9 mouse cellular contexts compared by ENCODE assay signal in the genomic region with DNA sequence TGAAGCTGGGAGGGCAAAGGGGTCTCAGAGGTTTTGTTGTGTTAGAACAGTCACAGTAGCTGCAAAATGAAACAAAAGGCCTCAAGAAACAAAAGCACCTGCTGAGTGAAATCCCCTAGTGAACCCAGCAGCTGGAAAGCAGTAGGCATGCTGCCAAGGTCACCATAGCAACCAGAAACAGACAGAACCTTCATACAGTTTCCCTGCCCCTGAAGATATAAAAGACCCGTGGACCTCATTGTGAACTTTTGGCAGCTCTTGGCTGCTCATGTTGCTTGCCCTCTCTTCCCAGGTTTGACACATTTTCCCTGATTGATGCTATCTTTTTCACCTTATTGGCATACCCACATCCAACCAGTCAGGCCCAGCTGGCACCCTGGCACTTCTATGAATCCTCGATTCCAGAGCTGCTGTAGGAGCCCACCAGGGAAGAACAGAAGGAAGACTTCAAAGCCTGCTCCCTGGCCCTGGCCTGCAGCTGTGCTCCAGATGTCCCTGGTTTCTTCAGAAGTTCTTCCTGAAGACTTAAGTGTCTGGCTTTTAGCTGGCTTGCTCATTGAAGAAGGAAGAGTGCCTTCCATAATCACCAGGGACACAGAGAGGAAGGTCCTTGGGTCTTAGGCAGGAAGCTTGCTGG. TPM values are rescaled to one million over a fixed set of nuclear protein-coding genes. Genes with fewer than 3 reads are reported as not detected.
DNase-seq lines count a peak whose midpoint lies in the region; ATAC-seq and TF ChIP-seq lines count a peak whose summit lies in the region.
"Had no signal": no experiment of that assay in that cellular context is flagged by ENCODE, and none has a peak within 500 bp of the region (broad histone marks: within the 10 kb centered on the region; RNA-seq: fewer than 3 reads in every experiment).

No protein-coding gene starts in this region.

- H3K27me3 ChIP-seq in forebrain, embryonic 14.5 days (replicated peaks; ENCODE audit: control insufficient read depth, insufficient read depth, low read length): no peaks in the 10 kb centered on the region
- H3K27me3 ChIP-seq in midbrain, embryonic 11.5 days (ENCODE audit: control insufficient read depth, insufficient read depth, low read length): no peaks in the 10 kb centered on the region
- H3K27me3 ChIP-seq in liver, postnatal 0 days (ENCODE audit: insufficient read depth, low read length): no peaks in the 10 kb centered on the region

- H3K4me1 ChIP-seq in forebrain, embryonic 14.5 days (ENCODE audit: control insufficient read depth, insufficient read depth, low read length): peaks cover 14% of the 10 kb centered on the region
- peaks cover 12% of the 10 kb centered on the region; the same call in 1 of the 2 replicates for H3K4me1 ChIP-seq in midbrain, embryonic 11.5 days (ENCODE audit: control insufficient read depth, insufficient read depth, low read length)
- H3K4me1 ChIP-seq in liver, postnatal 0 days (ENCODE audit: insufficient read depth): no peaks in the 10 kb centered on the region

- H3K4me3 ChIP-seq in forebrain, embryonic 14.5 days (ENCODE audit: low read depth, low read length): no peak overlapping the region
- H3K4me3 ChIP-seq in midbrain, embryonic 11.5 days (ENCODE audit: low read depth, low read length): no peak overlapping the region
- H3K4me3 ChIP-seq in liver, postnatal 0 days (ENCODE audit: low read depth, low read length): no peak overlapping the region

- TF ChIP-seq CTCF in liver, postnatal 0 days (IDR thresholded peaks at IDR 0.05; ENCODE audit: low read depth): no peak

- 3% methylated on average over 2 of the region's 2 CpGs for WGBS in forebrain, embryonic 14.5 days
- WGBS in midbrain, embryonic 11.5 days: 11% methylated on average over 2 of the region's 2 CpGs
- 57% methylated on average over 2 of the region's 2 CpGs for WGBS in liver, postnatal 0 days (ENCODE audit: insufficient replicate concordance)

- H3K9me3 ChIP-seq in forebrain, embryonic 14.5 days (replicated peaks; ENCODE audit: control insufficient read depth, low read length): no peaks in the 10 kb centered on the region
- H3K9me3 ChIP-seq in midbrain, embryonic 11.5 days (ENCODE audit: control insufficient read depth, low read length): no peaks in the 10 kb centered on the region
- no peaks in the 10 kb centered on the region for H3K9me3 ChIP-seq in liver, postnatal 0 days (ENCODE audit: low read length)

- H3K4me2 ChIP-seq in forebrain, embryonic 14.5 days (ENCODE audit: low read length): no peak overlapping the region
- no peak overlapping the region for H3K4me2 ChIP-seq in midbrain, embryonic 11.5 days
- no peak overlapping the region for H3K4me2 ChIP-seq in liver, postnatal 0 days (ENCODE audit: low read depth, low read length)

- TF ChIP-seq EP300 in liver, postnatal 0 days (IDR thresholded peaks at IDR 0.05; ENCODE audit: low read depth): no peak

- 0 out of 2 replicates have a peak overlapping the region, but pooled peaks have one; percentile 24 for H3K27ac ChIP-seq in forebrain, embryonic 14.5 days (ENCODE audit: low read depth, low read length)
- no peak overlapping the region for H3K27ac ChIP-seq in midbrain, embryonic 11.5 days (ENCODE audit: low read depth, low read length)
- no peak overlapping the region for H3K27ac ChIP-seq in liver, postnatal 0 days (ENCODE audit: low read depth)

- no peak overlapping the region for H3K9ac ChIP-seq in forebrain, embryonic 14.5 days (ENCODE audit: low read length)
- H3K9ac ChIP-seq in midbrain, embryonic 11.5 days (ENCODE audit: low read length): no peak overlapping the region
- H3K9ac ChIP-seq in liver, postnatal 0 days (replicated peaks): no peak overlapping the region

- no peaks in the 10 kb centered on the region for H3K36me3 ChIP-seq in forebrain, embryonic 14.5 days (ENCODE audit: control insufficient read depth, insufficient read depth, low read length)
- no peaks in the 10 kb centered on the region for H3K36me3 ChIP-seq in midbrain, embryonic 11.5 days (ENCODE audit: control insufficient read depth, insufficient read depth, low read length)
- no peaks in the 10 kb centered on the region for H3K36me3 ChIP-seq in liver, postnatal 0 days (replicated peaks; ENCODE audit: insufficient read depth, low read length)

- peak; percentile 72 for ATAC-seq in activated CD4-positive, CD25-positive, alpha-beta regulatory T cell, adult 4 months
- ATAC-seq in forebrain, embryonic 14.5 days: peak; percentile 60
- peak; percentile 49 for ATAC-seq in midbrain, embryonic 11.5 days (ENCODE audit: low FRiP score)
- ATAC-seq in liver, postnatal 0 days: no peak

- peak; percentile 35 for DNase-seq in kidney, adult 18-20 months
- no peak for DNase-seq in kidney, adult 11 months
- peak; percentile 83 for DNase-seq in forebrain, embryonic 14.5 days (ENCODE audit: low spot score)
- DNase-seq in kidney, adult 9 months: peak; percentile 29
- DNase-seq in midbrain, embryonic 11.5 days (ENCODE audit: low spot score, missing footprints): no peak
- peak; percentile 39 for DNase-seq in thymus, postnatal 0 days (ENCODE audit: low spot score)
- DNase-seq in liver, postnatal 0 days: no peak

RNA-seq across cellular contexts. Expression of gene S100a6, which starts 10.9 kb away (rescaled TPM):
- 100 to 1,000 TPM; 548 to 785 TPM for polyA plus RNA-seq in activated CD4-positive, CD25-positive, alpha-beta regulatory T cell, adult 4 months (2017; shearing (Covaris generic))
- polyA plus RNA-seq in forebrain, embryonic 14.5 days (2014; fragmentation: Nextera tagmentation; extraction: Ambion mirVana): 19.6 and 22.8 TPM in 2 replicates
- 24.5 and 25.1 TPM in 2 replicates for polyA plus RNA-seq in midbrain, embryonic 11.5 days (2014; fragmentation: Nextera tagmentation; extraction: Ambion mirVana)
- 164 and 165 TPM in 2 replicates for polyA plus RNA-seq in thymus, postnatal 0 days (2015; fragmentation: Nextera tagmentation; extraction: Ambion mirVana)
- polyA plus RNA-seq in liver, postnatal 0 days (2015; fragmentation: Nextera tagmentation; extraction: Ambion mirVana): 49.1 and 55.6 TPM in 2 replicates

RNA-seq across cellular contexts. Expression of gene S100a5, which starts 15.2 kb away (rescaled TPM):
- not detected for polyA plus RNA-seq in activated CD4-positive, CD25-positive, alpha-beta regulatory T cell, adult 4 months (2017; shearing (Covaris generic))
- not detected in 2 replicates for polyA plus RNA-seq in forebrain, embryonic 14.5 days (2014; fragmentation: Nextera tagmentation; extraction: Ambion mirVana)
- polyA plus RNA-seq in midbrain, embryonic 11.5 days (2014; fragmentation: Nextera tagmentation; extraction: Ambion mirVana): not detected in 2 replicates
- polyA plus RNA-seq in thymus, postnatal 0 days (2015; fragmentation: Nextera tagmentation; extraction: Ambion mirVana): 0.51 and 1.2 TPM in 2 replicates
- polyA plus RNA-seq in liver, postnatal 0 days (2015; fragmentation: Nextera tagmentation; extraction: Ambion mirVana): not detected in 2 replicates
- polyA plus RNA-seq: heart, embryonic 14.5 days had no signal

RNA-seq across cellular contexts. Expression of gene S100a4, which starts 20.0 kb away (rescaled TPM):
- 100 to 1,000 TPM; 152 to 248 TPM for polyA plus RNA-seq in activated CD4-positive, CD25-positive, alpha-beta regulatory T cell, adult 4 months (2017; shearing (Covaris generic))
- 1.3 and 1.9 TPM in 2 replicates for polyA plus RNA-seq in forebrain, embryonic 14.5 days (2014; fragmentation: Nextera tagmentation; extraction: Ambion mirVana)
- 0.34 and 0.50 TPM in 2 replicates for polyA plus RNA-seq in midbrain, embryonic 11.5 days (2014; fragmentation: Nextera tagmentation; extraction: Ambion mirVana)
- 88.5 and 88.9 TPM in 2 replicates for polyA plus RNA-seq in thymus, postnatal 0 days (2015; fragmentation: Nextera tagmentation; extraction: Ambion mirVana)
- polyA plus RNA-seq in liver, postnatal 0 days (2015; fragmentation: Nextera tagmentation; extraction: Ambion mirVana): 4.0 and 4.6 TPM in 2 replicates

RNA-seq across cellular contexts. Expression of gene Gm42674, which starts 21.8 kb away (rescaled TPM):
- polyA plus RNA-seq in activated CD4-positive, CD25-positive, alpha-beta regulatory T cell, adult 4 months (2017; shearing (Covaris generic)): not detected
- polyA plus RNA-seq in forebrain, embryonic 14.5 days (2014; fragmentation: Nextera tagmentation; extraction: Ambion mirVana): not detected in 2 replicates
- polyA plus RNA-seq in midbrain, embryonic 11.5 days (2014; fragmentation: Nextera tagmentation; extraction: Ambion mirVana): not detected in 2 replicates
- polyA plus RNA-seq in thymus, postnatal 0 days (2015; fragmentation: Nextera tagmentation; extraction: Ambion mirVana): not detected in 2 replicates
- polyA plus RNA-seq in liver, postnatal 0 days (2015; fragmentation: Nextera tagmentation; extraction: Ambion mirVana): not detected in 2 replicates
- polyA plus RNA-seq: heart, embryonic 14.5 days had no signal

RNA-seq across cellular contexts. Expression of gene S100a7a, which starts 30.3 kb away (rescaled TPM):
- not detected for polyA plus RNA-seq in activated CD4-positive, CD25-positive, alpha-beta regulatory T cell, adult 4 months (2017; shearing (Covaris generic))
- not detected in 2 replicates for polyA plus RNA-seq in forebrain, embryonic 14.5 days (2014; fragmentation: Nextera tagmentation; extraction: Ambion mirVana)
- polyA plus RNA-seq in midbrain, embryonic 11.5 days (2014; fragmentation: Nextera tagmentation; extraction: Ambion mirVana): not detected in 2 replicates
- polyA plus RNA-seq in thymus, postnatal 0 days (2015; fragmentation: Nextera tagmentation; extraction: Ambion mirVana): 0.28 and 0.38 TPM in 2 replicates
- polyA plus RNA-seq in liver, postnatal 0 days (2015; fragmentation: Nextera tagmentation; extraction: Ambion mirVana): not detected in 2 replicates
- polyA plus RNA-seq: heart, embryonic 14.5 days had no signal

Comparison
In these comparisons a context has a peak if more than half of its experiments do, and no peak if none do; other contexts are left out.
1. DNase-seq: peak in kidney, adult 18-20 months (single experiment), forebrain, embryonic 14.5 days (single experiment), kidney, adult 9 months (single experiment) and thymus, postnatal 0 days (single experiment); none in kidney, adult 11 months (single experiment), midbrain, embryonic 11.5 days (single experiment) and liver, postnatal 0 days (single experiment).
2. RNA of gene S100a4, which starts 20.0 kb away (polyA plus RNA-seq): 152 to 248 TPM in activated CD4-positive, CD25-positive, alpha-beta regulatory T cell, adult 4 months and 88.5 to 88.9 TPM in thymus, postnatal 0 days; 4.0 to 4.6 TPM in liver, postnatal 0 days, 1.3 to 1.9 TPM in forebrain, embryonic 14.5 days and 0.34 to 0.50 TPM in midbrain, embryonic 11.5 days; every median in the first group is over 10 times any median in the second.